Mouse (Mus musculus): ENCODE measurements around the gene D3Ertd751e. TPM values are rescaled to one million over a fixed set of nuclear protein-coding genes. Genes with fewer than 3 reads are reported as not detected.

D3Ertd751e gene
- 10.9 and 11.8 TPM in 2 replicates for polyA plus RNA-seq (2012; rRNA removed)

GRCm38 (mm10) chr3:41742278-41742934 lies at the start of gene D3Ertd751e, which contains the start of gene Sclt1:
Gene D3Ertd751e (plus strand): TSS chr3:41742611.
Gene Sclt1 (minus strand): TSS chr3:41742514.
- DNase-seq (ENCODE audit: extremely low spot score in 1 of 2, low spot score in 1 of 2) = peak; percentile 94 to 98

DNA sequence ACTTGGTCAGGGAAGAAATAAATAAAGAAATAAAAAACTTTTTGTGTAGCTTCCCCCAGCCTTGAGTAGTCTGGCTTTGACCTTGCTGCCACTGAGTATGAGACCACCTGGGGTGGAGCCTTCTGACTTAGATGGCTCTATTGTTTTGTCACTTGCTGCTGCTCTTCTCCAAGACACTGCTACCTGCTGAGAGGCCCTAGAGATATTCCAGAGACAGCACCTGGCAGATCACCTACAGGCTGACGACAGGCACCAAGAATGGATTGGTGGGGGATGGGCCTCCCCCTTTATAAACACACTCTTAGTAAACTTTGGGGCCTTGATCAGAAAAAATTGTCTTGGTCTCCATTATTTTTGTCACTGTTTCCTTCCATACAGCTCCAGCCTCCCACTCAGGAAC lies 46.7 kb upstream of the D3Ertd751e start:
- DNase-seq (ENCODE audit: extremely low spot score in 1 of 2, low spot score in 1 of 2) = no peak

DNA sequence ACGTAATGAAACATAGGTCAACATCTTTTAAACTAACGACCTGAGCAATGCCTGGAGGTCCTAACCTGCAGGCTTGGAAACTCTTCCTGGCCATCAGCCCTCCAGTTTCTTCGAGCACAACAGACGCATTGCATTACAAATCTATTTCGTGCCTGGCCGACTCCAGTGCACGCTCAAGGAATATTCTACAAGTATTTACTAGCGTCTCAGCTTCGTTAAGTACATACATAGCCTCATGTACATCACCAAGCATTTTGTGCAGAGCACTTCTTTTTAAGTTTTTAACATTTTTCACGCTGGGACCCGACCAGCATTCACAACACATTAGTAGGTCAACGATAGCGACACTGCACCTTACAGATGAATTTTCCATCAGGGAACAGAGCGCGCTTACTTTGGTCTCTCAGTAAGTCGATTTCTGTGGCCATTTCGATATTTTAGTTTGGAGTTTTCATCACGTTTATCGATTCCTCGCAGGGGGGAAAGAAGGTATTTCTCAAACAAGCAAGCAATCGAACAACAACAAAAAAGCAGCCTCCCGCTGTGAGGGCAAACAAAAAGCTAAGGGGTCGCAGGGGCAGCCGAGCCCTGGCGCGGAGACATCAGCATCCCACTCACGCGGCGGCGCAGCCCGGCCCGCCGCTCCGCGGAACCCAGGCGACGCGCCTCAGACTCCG lies 672 bp upstream of the D3Ertd751e start:
- DNase-seq (ENCODE audit: extremely low spot score in 1 of 2, low spot score in 1 of 2) = peak in 1 of 2 experiments; percentile 26

GRCm38 (mm10) chr3:41743436-41743835 lies 1.0 kb downstream of the D3Ertd751e start:
- DNase-seq (ENCODE audit: extremely low spot score in 1 of 2, low spot score in 1 of 2) = peak in 1 of 2 experiments; percentile 10

DNA sequence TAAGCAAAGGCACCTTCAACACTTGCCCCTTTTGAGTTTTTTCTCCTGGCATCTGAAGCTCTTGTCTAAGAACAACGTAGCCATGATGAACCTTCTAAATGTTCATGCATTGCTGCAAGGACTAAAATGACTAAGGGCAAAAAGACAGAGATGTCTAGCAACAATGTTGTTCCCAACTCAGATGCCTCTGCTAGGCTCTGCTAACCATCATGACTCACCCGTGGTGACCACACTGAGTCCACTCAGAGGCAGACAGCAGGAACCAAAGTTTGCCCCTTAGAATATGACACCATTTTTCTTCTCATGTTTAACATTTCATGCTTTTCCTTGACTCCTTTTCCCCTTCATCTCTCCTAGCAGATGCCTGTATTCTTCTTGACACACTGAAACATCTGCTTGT lies 12.1 kb downstream of the D3Ertd751e start:
- DNase-seq (ENCODE audit: extremely low spot score in 1 of 2, low spot score in 1 of 2) = no peak

DNA sequence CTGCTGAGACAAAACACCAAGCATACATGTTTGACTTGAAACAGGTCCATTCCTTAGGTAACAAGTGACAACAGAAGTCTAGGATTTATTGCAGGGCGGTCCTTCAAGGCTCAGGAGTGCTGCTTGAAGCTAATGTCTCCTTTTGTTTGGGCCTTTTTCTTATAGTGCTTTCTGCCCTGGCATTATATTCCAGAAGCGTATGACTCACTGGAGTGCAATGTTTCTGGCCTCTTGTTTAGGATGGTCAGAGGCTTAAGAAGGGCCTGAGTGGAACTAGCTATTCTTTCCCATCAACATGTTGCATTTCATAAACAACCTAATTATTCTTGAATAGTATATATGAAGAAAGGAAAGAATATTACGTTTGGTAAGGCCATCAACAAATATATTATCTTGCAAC lies 19.7 kb downstream of the D3Ertd751e start:
- DNase-seq (ENCODE audit: extremely low spot score in 1 of 2, low spot score in 1 of 2) = no peak

DNA sequence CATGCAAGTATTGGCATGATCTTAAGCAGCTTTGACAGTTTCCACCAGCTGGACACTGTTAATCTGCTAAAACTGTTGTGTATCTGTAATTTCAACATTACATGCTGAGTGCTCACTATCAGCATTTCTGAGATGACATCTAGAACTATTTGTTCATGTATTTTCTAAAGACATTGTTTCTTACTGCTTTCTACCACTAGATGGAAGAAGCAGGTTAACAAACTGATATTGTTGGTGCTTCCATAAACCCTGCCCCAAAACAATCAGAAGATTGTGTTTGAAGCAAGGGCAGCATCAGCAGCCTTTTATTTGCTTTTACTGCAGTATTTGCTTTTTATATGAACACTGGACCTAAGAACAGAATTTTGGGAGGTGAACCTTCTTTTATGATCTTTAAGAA lies 70.0 kb downstream of the D3Ertd751e start:
- peak in 1 of 2 experiments; percentile 5 for DNase-seq (ENCODE audit: extremely low spot score in 1 of 2, low spot score in 1 of 2)

Other genes starting within 250 kb of the D3Ertd751e start
- gene Jade1, start 186.9 kb upstream of the D3Ertd751e start, polyA plus RNA-seq (2012; rRNA removed) = 31.3 and 31.4 TPM in 2 replicates
- 13.7 and 14.5 TPM in 2 replicates for gene Sclt1, start 97 bp upstream of the D3Ertd751e start, polyA plus RNA-seq (2012; rRNA removed)

All from frontal cortex, adult 2 months (tissue).